ENCODE assay signal across 7 mouse cellular contexts in genomic region chr17:5057944-5058720, GRCm38 (mm10).
DNase-seq lines count a peak whose midpoint lies in the region; ATAC-seq and TF ChIP-seq lines count a peak whose summit lies in the region.

No protein-coding gene starts in this region.

- 4% methylated on average over 10 of the region's 10 CpGs for WGBS in hindbrain, embryonic 15.5 days
- 43% methylated on average over 10 of the region's 10 CpGs for WGBS in liver, adult 2 months
- 4% methylated on average over 10 of the region's 10 CpGs for WGBS in midbrain, postnatal 0 days

- H3K27me3 ChIP-seq in hindbrain, embryonic 15.5 days: no peaks in the 10 kb centered on the region
- no peaks in the 10 kb centered on the region for H3K27me3 ChIP-seq in liver, adult 2 months (ENCODE audit: control insufficient read depth, insufficient read depth, low read length)
- H3K27me3 ChIP-seq in midbrain, postnatal 0 days (ENCODE audit: insufficient read depth, low read length): no peaks in the 10 kb centered on the region

- peaks cover 39% of the 10 kb centered on the region for H3K79me2 ChIP-seq in liver, adult 2 months (ENCODE audit: control insufficient read depth, insufficient read depth, low read length)

- peak overlapping the region; percentile 32; the same call in 1 of the 2 replicates for H3K9ac ChIP-seq in hindbrain, embryonic 15.5 days
- H3K9ac ChIP-seq in liver, adult 2 months (ENCODE audit: low read depth, low read length): peak overlapping the region; percentile 14; the same call in 1 of the 2 replicates
- H3K9ac ChIP-seq in midbrain, postnatal 0 days (replicated peaks; ENCODE audit: low read length, poor library complexity, severe bottlenecking): no peak overlapping the region

- no peaks in the 10 kb centered on the region for H3K9me3 ChIP-seq in hindbrain, embryonic 15.5 days
- H3K9me3 ChIP-seq in midbrain, postnatal 0 days (ENCODE audit: low read length): no peaks in the 10 kb centered on the region

- peak overlapping the region; percentile 61 for H3K27ac ChIP-seq in hindbrain, embryonic 15.5 days (replicated peaks)
- peak overlapping the region; percentile 37; the same call in 1 of the 2 replicates for H3K27ac ChIP-seq in liver, adult 2 months (replicated peaks; ENCODE audit: insufficient read depth, low read depth, low read length)
- peak overlapping the region; percentile 59 for H3K27ac ChIP-seq in midbrain, postnatal 0 days (ENCODE audit: low read depth, low read length)

- ATAC-seq in hindbrain, embryonic 15.5 days (ENCODE audit: low FRiP score, low read depth): peak; percentile 63
- ATAC-seq in midbrain, postnatal 0 days (ENCODE audit: low FRiP score): peak; percentile 47; the same call in 1 of the 2 replicates

- H3K4me3 ChIP-seq in hindbrain, embryonic 15.5 days: no peak overlapping the region
- no peak overlapping the region for H3K4me3 ChIP-seq in liver, adult 2 months (ENCODE audit: insufficient read depth, low read depth, low read length)
- H3K4me3 ChIP-seq in midbrain, postnatal 0 days (ENCODE audit: low read depth, low read length): no peak overlapping the region

- no peak for TF ChIP-seq CTCF in liver, adult 2 months (IDR thresholded peaks at IDR 0.05; ENCODE audit: low read depth, low read length)
- no peak for TF ChIP-seq CTCF in midbrain, postnatal 0 days (IDR thresholded peaks at IDR 0.05)

- H3K4me1 ChIP-seq in hindbrain, embryonic 15.5 days (replicated peaks): peaks cover 64% of the 10 kb centered on the region
- peaks cover 24% of the 10 kb centered on the region for H3K4me1 ChIP-seq in liver, adult 2 months (ENCODE audit: control insufficient read depth, insufficient read depth, low read length)
- H3K4me1 ChIP-seq in midbrain, postnatal 0 days (ENCODE audit: insufficient read depth, low read length): peaks cover 23% of the 10 kb centered on the region

- no peak for TF ChIP-seq POLR2A in liver, adult 2 months (IDR thresholded peaks at IDR 0.05; ENCODE audit: extremely low read depth, insufficient read depth, low read length)

- peak overlapping the region; percentile 20 for H3K4me2 ChIP-seq in hindbrain, embryonic 15.5 days
- 0 out of 2 replicates have a peak overlapping the region, but pooled peaks have one; percentile 18 for H3K4me2 ChIP-seq in midbrain, postnatal 0 days (ENCODE audit: low read depth, low read length, poor library complexity, severe bottlenecking)

- no peaks in the 10 kb centered on the region for H3K36me3 ChIP-seq in hindbrain, embryonic 15.5 days
- no peaks in the 10 kb centered on the region for H3K36me3 ChIP-seq in liver, adult 2 months (ENCODE audit: control insufficient read depth, insufficient read depth, low read length)
- H3K36me3 ChIP-seq in midbrain, postnatal 0 days (ENCODE audit: insufficient read depth, low read length): no peaks in the 10 kb centered on the region

- peak; percentile 57 for DNase-seq in adrenal gland, postnatal 10 days
- peak; percentile 65 for DNase-seq in cerebellum, adult 9-11 months
- peak; percentile 58 for DNase-seq in gastrocnemius, adult 18-20 months (ENCODE audit: low spot score)
- DNase-seq in liver, adult 2 months (ENCODE audit: extremely low read depth, low read depth, low spot score): no peak
- peak; percentile 79 for DNase-seq in midbrain, postnatal 0 days (ENCODE audit: low spot score)
- peak; percentile 81 for DNase-seq in yolk sac, embryonic 10.5 days (ENCODE audit: low spot score)
